Mouse (Mus musculus) T-cell, adult 66 days (primary cell): ENCODE results near the gene Olfr1129. TPM values are rescaled to one million over a fixed set of nuclear protein-coding genes. Genes with fewer than 3 reads are reported as not detected.

Source experiments
- total RNA-seq, 2 experiments: library from RNA; stranded (reverse); gene quantifications; 3 replicates in 1 of 2; 4 replicates in 1 of 2; pipeline ENCODE4 v1.2.4; 2023

Olfr1129 gene
- not detected for total RNA-seq

GRCm38 (mm10) chr2:87573602-87574001 lies at the start of gene Olfr1129:
Gene Olfr1129 (plus strand): TSS chr2:87573902.

GRCm38 (mm10) chr2:87531496-87531895 lies 42.2 kb upstream of the Olfr1129 start, which contains the start of gene Olfr153:
Gene Olfr153 (plus strand): TSS chr2:87531796.

DNA sequence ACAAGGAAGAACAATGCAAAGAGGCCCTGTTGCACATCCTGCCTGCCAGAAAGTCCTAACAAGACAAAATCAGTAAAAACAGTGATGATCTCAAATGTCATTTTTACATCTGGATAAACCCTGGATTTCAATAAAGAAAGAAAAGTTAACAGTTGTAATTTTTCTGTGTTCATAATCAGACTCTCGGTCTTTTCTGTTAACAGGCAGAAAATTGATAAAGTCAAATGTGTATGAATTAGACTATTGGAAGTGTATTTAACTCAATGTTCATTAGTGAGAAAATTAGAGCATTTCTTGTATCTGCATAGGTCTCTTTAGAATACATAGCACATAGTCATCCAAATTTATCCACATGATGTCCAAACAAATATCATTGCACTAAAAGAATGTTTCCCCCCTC lies 28.3 kb upstream of the Olfr1129 start, which contains the start of gene Olfr1128:
Gene Olfr1128, minus strand, starts transcription at position 101 of the 400 bp plus-strand sequence.

DNA sequence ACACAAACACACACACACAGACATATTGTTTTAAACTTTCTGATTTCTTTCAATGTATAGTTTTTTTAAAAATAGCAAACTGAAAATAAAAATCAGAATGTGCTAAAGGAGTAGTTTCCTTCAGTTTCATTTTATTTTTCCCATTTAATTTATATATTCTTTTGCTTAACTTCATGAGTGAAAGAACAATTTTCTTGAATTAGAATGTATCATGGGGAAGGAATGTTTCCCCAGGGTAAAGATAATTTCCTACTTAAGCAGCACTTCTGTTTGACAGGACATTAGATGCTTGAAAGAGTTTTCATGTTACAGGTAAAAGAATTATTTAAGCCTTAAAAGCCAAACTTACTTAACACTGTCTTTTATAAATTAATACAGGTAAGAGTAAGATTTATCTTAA lies 32.2 kb downstream of the Olfr1129 start, which contains the start of gene Olfr1130:
Gene Olfr1130, plus strand, starts transcription at position 301 of the 400 bp plus-strand sequence.

DNA sequence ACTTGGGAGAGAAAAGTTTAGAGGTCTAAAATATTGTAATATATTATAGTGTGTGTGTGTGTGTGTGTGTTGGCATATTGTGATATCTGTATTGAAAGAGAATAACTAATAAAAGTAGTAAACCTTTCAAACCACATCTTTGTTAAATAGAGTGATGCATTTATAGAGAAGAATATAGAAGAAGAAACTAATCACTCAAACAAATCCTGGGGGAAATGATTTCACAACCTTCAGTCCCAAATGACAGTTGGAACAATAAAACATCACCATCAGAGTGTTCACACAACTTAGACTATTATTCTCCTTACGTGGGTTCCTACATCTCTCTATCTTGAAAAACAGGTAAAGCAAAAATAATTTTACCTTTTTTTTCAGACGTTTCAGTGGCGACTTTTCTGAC lies 53.1 kb downstream of the Olfr1129 start, which contains the start of gene Olfr1131:
Gene Olfr1131, plus strand, starts transcription at position 301 of the 400 bp plus-strand sequence.

Other genes with a start within 250 kb of the Olfr1129 start
- gene Olfr1120, start 219.1 kb upstream of the Olfr1129 start, total RNA-seq, result not detected
- not detected for gene Olfr1121, start 204.0 kb upstream of the Olfr1129 start, total RNA-seq
- gene Olfr1122, start 188.1 kb upstream of the Olfr1129 start, total RNA-seq, result under 1 TPM; 0.15 to 0.18 TPM
- not detected for gene Olfr1123, start 157.3 kb upstream of the Olfr1129 start, total RNA-seq
- not detected for gene Olfr1124, start 143.6 kb upstream of the Olfr1129 start, total RNA-seq
- not detected for gene Olfr1126, start 119.9 kb upstream of the Olfr1129 start, total RNA-seq
- not detected for gene Pramel7, start 76.8 kb upstream of the Olfr1129 start, total RNA-seq
- gene Pramel6, start 67.3 kb upstream of the Olfr1129 start, total RNA-seq, result not detected
- gene Olfr153, start 42.1 kb upstream of the Olfr1129 start, total RNA-seq, result not detected
- not detected for gene Olfr1128, start 28.4 kb upstream of the Olfr1129 start, total RNA-seq
- not detected for gene Olfr1130, start 32.3 kb downstream of the Olfr1129 start, total RNA-seq
- gene Olfr1131, start 53.2 kb downstream of the Olfr1129 start, total RNA-seq, result not detected
- gene Olfr1132, start 63.6 kb downstream of the Olfr1129 start, total RNA-seq, result not detected
- gene Olfr1133, start 73.5 kb downstream of the Olfr1129 start, total RNA-seq, result not detected
- gene Olfr1134, start 84.6 kb downstream of the Olfr1129 start, total RNA-seq, result not detected
- not detected for gene Olfr1135, start 99.8 kb downstream of the Olfr1129 start, total RNA-seq
- not detected for gene Olfr1136, start 120.0 kb downstream of the Olfr1129 start, total RNA-seq
- gene Olfr1137, start 139.3 kb downstream of the Olfr1129 start, total RNA-seq, result not detected
- gene Olfr1138, start 166.1 kb downstream of the Olfr1129 start, total RNA-seq, result not detected
- gene Olfr1140, start 169.8 kb downstream of the Olfr1129 start, total RNA-seq, result not detected
- gene Olfr1141, start 180.1 kb downstream of the Olfr1129 start, total RNA-seq, result not detected
- not detected for gene Olfr152, start 205.6 kb downstream of the Olfr1129 start, total RNA-seq
- gene Olfr1143, start 226.7 kb downstream of the Olfr1129 start, total RNA-seq, result not detected
- not detected for gene Olfr1145, start 235.9 kb downstream of the Olfr1129 start, total RNA-seq